Mouse (Mus musculus) CH12.LX (cell line): ENCODE data around the gene Trio. TPM values are rescaled to one million over a fixed set of nuclear protein-coding genes. Genes with fewer than 3 reads are reported as not detected.
A peak's percentile ranks its signal among the peaks of the same experiment; 100 is the strongest.

Experiments
- DNase-seq: peaks from one replicate; pipeline ENCODE4 v3.0.0-alpha.2; 2013; ENCODE audit errors: extremely low read depth
- H3K27ac ChIP-seq: 2 replicates; pipeline ENCODE4 v1.5.1; 2012; ENCODE audit warnings: low read depth, mild to moderate bottlenecking, control low read depth, moderate library complexity; ENCODE audit not compliant: insufficient read depth
- H3K27me3 ChIP-seq: replicated peaks from 2 replicates; pipeline ENCODE3; 2012; ENCODE audit warnings: inconsistent platforms
- H3K36me3 ChIP-seq, 2 experiments: replicated peaks in 1 of 2; 2 replicates each; pipeline versions ENCODE3 to v1.6.1; 2012; ENCODE audit warnings: inconsistent platforms in 1 of 2, low read length in 1 of 2, mild to moderate bottlenecking in 1 of 2, mixed read lengths in 1 of 2, moderate library complexity in 1 of 2; ENCODE audit not compliant: control insufficient read depth in 1 of 2, insufficient read depth in 1 of 2
- H3K4me1 ChIP-seq, 2 experiments: 2 replicates each; pipeline ENCODE4 v1.6.1; 2012; ENCODE audit warnings: inconsistent platforms in 1 of 2, moderate library complexity in 1 of 2; ENCODE audit not compliant: insufficient read depth in 2 of 2, control insufficient read depth in 1 of 2
- H3K4me2 ChIP-seq: 2 replicates; pipeline ENCODE4 v1.6.1; 2012; ENCODE audit warnings: low read depth, mild to moderate bottlenecking, control low read depth; ENCODE audit not compliant: poor library complexity, insufficient read depth, severe bottlenecking
- H3K4me3 ChIP-seq, 3 experiments: fragments of 150-350 bp in 1 of 3; sonication (generic) in 1 of 3; replicated peaks in 1 of 3; 2 replicates each; pipeline versions ENCODE3 to v1.5.1; 2011 to 2012; ENCODE audit warnings: low read depth in 2 of 3, low read length in 2 of 3, mild to moderate bottlenecking in 2 of 3, moderate library complexity in 2 of 3, control low read depth in 1 of 3, improper control_type of control experiment in 1 of 3, inconsistent platforms in 1 of 3, mixed read lengths in 1 of 3; ENCODE audit not compliant: poor library complexity in 1 of 3
- H3K79me2 ChIP-seq: replicated peaks from 2 replicates; pipeline ENCODE4 v1.6.1; 2012; ENCODE audit warnings: mild to moderate bottlenecking, moderate library complexity; ENCODE audit not compliant: control insufficient read depth, poor library complexity, insufficient read depth, severe bottlenecking; ENCODE audit errors: extremely low read depth
- H3K9ac ChIP-seq: 2 replicates; pipeline ENCODE4 v1.6.1; 2012; ENCODE audit warnings: low read depth, mild to moderate bottlenecking, control low read depth, moderate library complexity; ENCODE audit not compliant: insufficient read depth
- H3K9me3 ChIP-seq: replicated peaks from 2 replicates; pipeline ENCODE3; 2012; ENCODE audit warnings: low read length, inconsistent platforms, mixed read lengths
- BHLHE40 ChIP-seq: IDR thresholded peaks from 2 replicates; pipeline ENCODE4 v1.6.1; 2011; ENCODE audit warnings: mild to moderate bottlenecking, low read depth, low read length, improper control_type of control experiment
- CHD1 ChIP-seq: IDR thresholded peaks from 2 replicates; pipeline ENCODE4 v1.6.1; 2012; ENCODE audit warnings: low read depth, low read length, improper control_type of control experiment, inconsistent platforms
- CHD2 ChIP-seq: IDR thresholded peaks from 2 replicates; pipeline ENCODE4 v1.6.1; 2011; ENCODE audit warnings: low read length, improper control_type of control experiment
- CTCF ChIP-seq, 2 experiments: IDR thresholded peaks in 1 of 2; conservative IDR thresholded peaks in 1 of 2; 2 replicates each; pipeline ENCODE4 v1.5.1; 2011 to 2012; ENCODE audit warnings: low read depth in 2 of 2, low read length in 2 of 2, improper control_type of control experiment in 1 of 2, inconsistent platforms in 1 of 2, mild to moderate bottlenecking in 1 of 2, moderate library complexity in 1 of 2
- E2F4 ChIP-seq: IDR thresholded peaks from 2 replicates; pipeline ENCODE4 v1.6.1; 2011; ENCODE audit warnings: low read depth, low read length, improper control_type of control experiment; ENCODE audit not compliant: insufficient replicate concordance
- ELF1 ChIP-seq: IDR thresholded peaks from 2 replicates; pipeline ENCODE4 v1.6.1; 2014; ENCODE audit warnings: low read depth, mild to moderate bottlenecking, inconsistent platforms, low read length, improper control_type of control experiment
- ETS1 ChIP-seq: conservative IDR thresholded peaks from 2 replicates; pipeline ENCODE4 v1.6.1; 2012; ENCODE audit warnings: low read depth, mild to moderate bottlenecking, inconsistent platforms, low read length, improper control_type of control experiment, moderate library complexity
- GABPA ChIP-seq: IDR thresholded peaks from 2 replicates; pipeline ENCODE4 v1.6.1; 2012; ENCODE audit warnings: low read depth, low read length, improper control_type of control experiment, inconsistent platforms; ENCODE audit not compliant: insufficient replicate concordance
- HCFC1 ChIP-seq: IDR thresholded peaks from 2 replicates; pipeline ENCODE4 v1.6.1; 2012; ENCODE audit warnings: low read depth, mild to moderate bottlenecking, inconsistent platforms, low read length, improper control_type of control experiment
- IRF4 ChIP-seq: IDR thresholded peaks from 2 replicates; pipeline ENCODE4 v1.6.1; 2014; ENCODE audit warnings: low read depth, mild to moderate bottlenecking, inconsistent platforms, low read length, improper control_type of control experiment
- JUND ChIP-seq: conservative IDR thresholded peaks from 2 replicates; pipeline ENCODE4 v1.6.1; 2011; ENCODE audit warnings: low read depth, low read length, improper control_type of control experiment
- MAFK ChIP-seq: IDR thresholded peaks from 2 replicates; pipeline ENCODE4 v1.6.1; 2011; ENCODE audit warnings: low read length, improper control_type of control experiment; ENCODE audit not compliant: insufficient replicate concordance
- MAX ChIP-seq: IDR thresholded peaks from 2 replicates; pipeline ENCODE4 v1.6.1; 2011; ENCODE audit warnings: low read length, improper control_type of control experiment
- MXI1 ChIP-seq: IDR thresholded peaks from 2 replicates; pipeline ENCODE4 v1.6.1; 2011; ENCODE audit warnings: mild to moderate bottlenecking, low read depth, low read length, improper control_type of control experiment
- MYC ChIP-seq: IDR thresholded peaks from 2 replicates; pipeline ENCODE4 v1.6.1; 2011; ENCODE audit warnings: low read depth, mild to moderate bottlenecking, improper control_type of control experiment, low read length
- NELFE ChIP-seq: IDR thresholded peaks from 2 replicates; pipeline ENCODE4 v1.6.1; 2011; ENCODE audit warnings: low read depth, low read length, improper control_type of control experiment
- NRF1 ChIP-seq: IDR thresholded peaks from 2 replicates; pipeline ENCODE4 v1.6.1; 2014; ENCODE audit warnings: low read depth, mild to moderate bottlenecking, inconsistent platforms, low read length, improper control_type of control experiment, moderate library complexity
- POLR2AphosphoS2 ChIP-seq: IDR thresholded peaks from 2 replicates; pipeline ENCODE4 v1.6.1; 2011; ENCODE audit warnings: low read depth, low read length, improper control_type of control experiment
- SIN3A ChIP-seq: IDR thresholded peaks from 2 replicates; pipeline ENCODE4 v1.6.1; 2012; ENCODE audit warnings: low read length, improper control_type of control experiment, inconsistent platforms
- TBP ChIP-seq: conservative IDR thresholded peaks from 2 replicates; pipeline ENCODE4 v1.6.1; 2011; ENCODE audit warnings: low read depth, low read length, improper control_type of control experiment
- TCF12 ChIP-seq: IDR thresholded peaks from 2 replicates; pipeline ENCODE4 v1.6.1; 2014; ENCODE audit warnings: low read depth, mild to moderate bottlenecking, inconsistent platforms, low read length, improper control_type of control experiment
- UBTF ChIP-seq: IDR thresholded peaks from 2 replicates; pipeline ENCODE4 v1.6.1; 2012; ENCODE audit warnings: low read depth, mild to moderate bottlenecking, inconsistent platforms, low read length, improper control_type of control experiment, moderate library complexity
- ZC3H11A ChIP-seq: IDR thresholded peaks from 2 replicates; pipeline ENCODE4 v1.6.1; 2012; ENCODE audit warnings: low read depth, mild to moderate bottlenecking, inconsistent platforms, low read length, improper control_type of control experiment
- ZMIZ1 ChIP-seq: IDR thresholded peaks from 2 replicates; pipeline ENCODE4 v1.6.1; 2012; ENCODE audit warnings: low read depth, mild to moderate bottlenecking, inconsistent platforms, low read length, improper control_type of control experiment
- ZNF384 ChIP-seq: IDR thresholded peaks from 2 replicates; pipeline ENCODE4 v1.6.1; 2012; ENCODE audit warnings: low read depth, low read length, improper control_type of control experiment, inconsistent platforms
- dilution Hi-C: fragments of 300-500 bp; cut with MboI; formaldehyde crosslinking; loops from 2 replicates; pipeline ENCODE4 v1.14.3; 2020; ENCODE audit warnings: low sequenced_read_pairs; ENCODE audit not compliant: extremely low pct_unique_long_range_greater_than_20kb, extremely low pct_ligation_motif_present
- in situ Hi-C: fragments of 300-500 bp; cut with MboI; formaldehyde crosslinking; loops from 3 replicates; pipeline ENCODE4 v1.14.3; 2019; ENCODE audit warnings: low sequenced_read_pairs, low pct_ligation_motif_present, low pct_unique_long_range_greater_than_20kb, mixed read lengths
- polyA plus RNA-seq: library from polyadenylated mRNA; unstranded; fragments of >175 nt; gene quantifications from 2 replicates; pipeline ENCODE4 v1.2.1, GENCODE M21; 2012; ENCODE audit warnings: low read depth; ENCODE audit not compliant: insufficient read length
- total RNA-seq, 2 experiments: library from RNA; depleted of rRNA; stranded (reverse); fragments of 300-350 nt in 1 of 2; fragments of >200 nt in 1 of 2; gene quantifications; 2 replicates each; pipeline ENCODE4 v1.2.3; 2012 to 2014

Trio gene
- total and polyA plus RNA-seq, 3 experiments, result 3.9 to 17.5 (median 4.3) TPM

GRCm38 (mm10) chr15:27927614-27928013 is 98.0 kb downstream of the Trio start:
- H3K9me3 ChIP-seq, result no peaks in the 10 kb centered on the region
- no peak overlapping the region for H3K4me3 ChIP-seq
- no peak for DNase-seq
- H3K36me3 ChIP-seq, result no peaks in the 10 kb centered on the region
- peaks cover 13 to 56% of the 10 kb centered on the region in 2 experiments for H3K4me1 ChIP-seq
- H3K27me3 ChIP-seq, result no peaks in the 10 kb centered on the region
- H3K27ac ChIP-seq, result no peak overlapping the region
- no peak overlapping the region for H3K9ac ChIP-seq
- TF ChIP-seq ETS1, result no peak
- TF ChIP-seq SIN3A, result no peak
- TF ChIP-seq JUND, result no peak
- TF ChIP-seq ZNF384, result no peak
- TF ChIP-seq HCFC1, result no peak
- TF ChIP-seq MXI1, result no peak
- no peak for TF ChIP-seq POLR2AphosphoS2
- no peak for TF ChIP-seq NELFE
- TF ChIP-seq CTCF (conservative IDR thresholded peaks at IDR 0.05 in 1 of 2, IDR thresholded peaks at IDR 0.05 in 1 of 2; ENCODE audit: low read depth in 2 of 2, low read length in 2 of 2), result no peak
- TF ChIP-seq MYC, result no peak
- no peak for TF ChIP-seq E2F4
- TF ChIP-seq MAFK, result no peak
- no peak for TF ChIP-seq ZC3H11A
- TF ChIP-seq ZMIZ1, result no peak
- no peak for TF ChIP-seq CHD2
- no peak for TF ChIP-seq GABPA
- no peak for TF ChIP-seq CHD1
- H3K4me2 ChIP-seq, result no peak overlapping the region
- H3K79me2 ChIP-seq, result no peaks in the 10 kb centered on the region
- in situ Hi-C loops (no loop called here), dilution Hi-C loops (no loop called here)

- no peak overlapping the region for H3K9ac ChIP-seq
- in situ Hi-C loops (no loop called here), dilution Hi-C loops (no loop called here)
- TF ChIP-seq GABPA, result no peak
- peak; percentile 95 for TF ChIP-seq MAX
- TF ChIP-seq UBTF, result no peak
- TF ChIP-seq ELF1, result no peak
- TF ChIP-seq BHLHE40, result peak; percentile 94
- no peak for TF ChIP-seq TBP
- TF ChIP-seq ETS1, result peak; percentile 69
- peak; percentile 61 for TF ChIP-seq NRF1
- TF ChIP-seq HCFC1, result no peak
- TF ChIP-seq TCF12, result no peak
- TF ChIP-seq JUND, result no peak
- TF ChIP-seq IRF4, result peak; percentile 43; the same call in 1 of the 2 replicates
- no peaks in the 10 kb centered on the region for H3K27me3 ChIP-seq
- H3K36me3 ChIP-seq, result no peaks in the 10 kb centered on the region
- H3K9me3 ChIP-seq, result no peaks in the 10 kb centered on the region
- H3K79me2 ChIP-seq, result no peaks in the 10 kb centered on the region
- DNase-seq, result peak; percentile 91
- H3K4me3 ChIP-seq, result peak overlapping the region in 2 of 3 experiments; percentile 1 to 26
- H3K4me1 ChIP-seq, result peaks cover 13 to 56% of the 10 kb centered on the region in 2 experiments
- peak overlapping the region; percentile 72 for H3K27ac ChIP-seq
- H3K4me2 ChIP-seq, result peak overlapping the region; percentile 37; the same call in 1 of the 2 replicates
Observed at GRCm38 (mm10) chr15:27926941-27927340, 98.7 kb downstream of the Trio start.
